Mouse (Mus musculus): Measurements from ENCODE around the gene Adam23.

Gene Adam23

GRCm38 (mm10) chr1:63484646-63485045 lies 39.0 kb downstream of the Adam23 start:
- DNase-seq (ENCODE audit: low spot score), result no peak

GRCm38 (mm10) chr1:63486646-63487045 lies 41.0 kb downstream of the Adam23 start:
- no peak for DNase-seq (ENCODE audit: low spot score)

GRCm38 (mm10) chr1:63491001-63491400 lies 45.3 kb downstream of the Adam23 start:
- no peak for DNase-seq (ENCODE audit: low spot score)

GRCm38 (mm10) chr1:63493325-63493724 lies 47.6 kb downstream of the Adam23 start:
- DNase-seq (ENCODE audit: low spot score), result no peak

GRCm38 (mm10) chr1:63507386-63507785 lies 61.7 kb downstream of the Adam23 start:
- DNase-seq (ENCODE audit: low spot score), result no peak

- DNase-seq (ENCODE audit: low spot score), result no peak
These were observed 63.1 kb downstream of the Adam23 start for GRCm38 (mm10) chr1:63508801-63509200.

GRCm38 (mm10) chr1:63511416-63511815 lies 65.7 kb downstream of the Adam23 start:
- peak; percentile 8 for DNase-seq (ENCODE audit: low spot score)

- DNase-seq (ENCODE audit: low spot score), result no peak
These were observed 72.1 kb downstream of the Adam23 start for GRCm38 (mm10) chr1:63517800-63518199.

- DNase-seq (ENCODE audit: low spot score), result no peak
These were observed 73.1 kb downstream of the Adam23 start for GRCm38 (mm10) chr1:63518814-63519213.

- DNase-seq (ENCODE audit: low spot score), result no peak
These were observed 84.2 kb downstream of the Adam23 start for GRCm38 (mm10) chr1:63529901-63530300.

GRCm38 (mm10) chr1:63534271-63534827 lies 88.7 kb downstream of the Adam23 start:
- DNase-seq (ENCODE audit: low spot score), result peak; percentile 15

GRCm38 (mm10) chr1:63539884-63540613 lies 94.4 kb downstream of the Adam23 start:
- DNase-seq (ENCODE audit: low spot score), result no peak

GRCm38 (mm10) chr1:63544122-63544521 lies 98.4 kb downstream of the Adam23 start:
- no peak for DNase-seq (ENCODE audit: low spot score)

- DNase-seq (ENCODE audit: low spot score), result peak; percentile 65
These were observed 107.3 kb downstream of the Adam23 start for GRCm38 (mm10) chr1:63553039-63553438.

- no peak for DNase-seq (ENCODE audit: low spot score)
These were observed 116.3 kb downstream of the Adam23 start for GRCm38 (mm10) chr1:63561772-63562520.

- DNase-seq (ENCODE audit: low spot score), result no peak
These were observed 118.2 kb downstream of the Adam23 start for GRCm38 (mm10) chr1:63563928-63564327.

GRCm38 (mm10) chr1:63566501-63566900 lies 120.8 kb downstream of the Adam23 start:
- no peak for DNase-seq (ENCODE audit: low spot score)

GRCm38 (mm10) chr1:63567031-63567430 lies 121.3 kb downstream of the Adam23 start:
- DNase-seq (ENCODE audit: low spot score), result no peak

GRCm38 (mm10) chr1:63572229-63572628 lies 126.5 kb downstream of the Adam23 start:
- DNase-seq (ENCODE audit: low spot score), result no peak

GRCm38 (mm10) chr1:63573432-63573831 lies 127.7 kb downstream of the Adam23 start:
- DNase-seq (ENCODE audit: low spot score), result peak; percentile 74

- no peak for DNase-seq (ENCODE audit: low spot score)
These were observed 128.3 kb downstream of the Adam23 start for GRCm38 (mm10) chr1:63573864-63574611.

- no peak for DNase-seq (ENCODE audit: low spot score)
These were observed 131.1 kb downstream of the Adam23 start for GRCm38 (mm10) chr1:63576803-63577202.
